Mouse (Mus musculus): ENCODE results near the gene Gm49395.

Gene Gm49395

DNA sequence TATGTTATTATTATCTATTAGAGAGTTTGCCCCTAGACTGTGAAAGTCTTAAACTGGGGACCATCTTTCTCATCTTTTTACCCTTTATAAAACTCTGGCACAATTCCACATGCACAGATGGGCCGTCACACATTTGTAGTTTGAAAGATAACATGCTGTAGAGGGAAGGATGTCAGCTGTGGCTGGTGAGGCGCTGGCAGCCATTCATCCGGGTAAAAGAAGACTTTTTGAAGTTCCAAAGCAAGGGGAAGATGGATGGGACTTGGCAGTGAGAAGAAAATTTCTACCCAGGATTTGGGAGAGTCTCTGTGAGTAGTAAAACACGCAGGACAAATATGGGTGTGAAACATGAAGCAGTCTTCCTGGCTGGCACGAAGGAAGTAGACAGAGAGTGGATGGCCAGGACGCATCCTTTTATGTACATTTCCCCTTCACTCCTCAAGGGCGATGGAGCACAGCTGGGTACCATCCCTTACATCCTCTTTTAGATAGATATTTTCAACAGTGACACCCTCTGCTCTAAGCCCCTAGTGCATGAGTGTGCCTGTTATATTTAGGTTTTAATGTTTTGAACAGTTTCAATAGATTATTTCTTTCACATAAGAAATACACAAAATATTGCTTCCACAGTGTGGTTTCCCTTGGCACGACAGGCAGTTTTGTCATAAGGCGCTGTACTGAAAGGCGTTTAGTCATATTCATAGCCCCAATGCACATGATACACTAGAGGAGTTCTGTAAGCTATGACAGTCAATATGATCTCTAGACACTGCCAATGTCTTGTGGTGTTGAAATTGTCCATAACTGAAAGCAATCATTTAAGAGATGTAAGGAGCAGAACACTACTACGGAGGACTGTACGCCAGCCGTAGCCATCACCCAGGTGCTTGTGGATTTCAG, 50.8 kb downstream of the Gm49395 start:
- DNase-seq = no peak

DNA sequence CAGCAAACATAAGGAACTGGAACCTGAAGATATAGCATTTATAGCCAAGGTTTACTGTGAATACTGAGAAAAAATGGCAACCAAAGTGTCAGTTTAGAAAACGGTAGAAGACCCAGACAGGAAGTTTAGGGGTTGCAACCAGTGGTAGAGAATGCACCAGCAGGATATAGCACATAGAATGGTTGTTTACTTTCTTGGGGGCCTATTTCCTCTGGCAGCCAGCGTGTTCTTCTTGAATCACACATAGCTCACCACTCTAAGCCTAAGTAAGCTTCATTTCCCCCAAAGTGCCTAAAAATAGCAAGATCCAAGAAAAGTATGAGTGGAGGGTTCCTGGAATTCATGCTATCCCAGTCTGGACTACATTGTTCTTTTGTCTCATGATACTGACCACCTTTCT, 59.1 kb downstream of the Gm49395 start:
- no peak for DNase-seq

DNA sequence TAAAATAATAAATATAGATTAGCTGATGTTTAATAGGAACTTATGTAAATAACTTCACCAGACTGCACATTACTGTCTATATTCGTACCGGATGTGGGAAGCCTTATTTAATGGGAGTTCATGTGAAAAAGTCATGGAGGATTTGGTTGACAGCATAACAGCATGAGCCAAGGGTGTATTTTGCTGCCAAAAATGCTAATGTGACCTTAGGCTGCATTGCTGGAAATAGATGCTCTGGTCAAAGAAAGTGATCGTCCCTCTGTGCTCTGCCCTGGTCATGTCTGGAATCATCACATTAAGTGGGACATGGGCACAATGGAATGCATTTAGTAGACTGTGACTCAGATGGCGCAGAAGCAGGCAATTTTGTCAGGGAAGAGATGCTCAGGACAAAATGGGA, 64.4 kb downstream of the Gm49395 start:
- DNase-seq = peak; percentile 55

DNA sequence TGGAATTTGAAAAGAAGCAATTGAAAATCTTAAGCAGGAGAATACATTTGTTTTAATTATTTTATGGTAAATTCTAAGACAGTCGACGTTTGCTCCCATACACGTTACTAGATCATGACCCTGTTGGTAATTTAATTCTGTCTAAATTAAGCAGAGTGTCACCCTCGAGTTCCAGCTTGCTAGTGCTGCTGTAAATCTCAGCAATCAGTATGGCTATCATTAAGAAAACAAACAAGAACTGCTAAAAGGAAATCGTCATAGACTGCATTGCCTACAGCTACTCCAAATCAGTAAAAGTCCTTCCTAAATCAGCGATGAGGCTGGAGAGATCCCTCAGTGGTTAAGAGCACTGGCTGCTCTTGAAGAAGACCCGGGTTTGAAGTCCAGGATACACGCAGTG, 66.3 kb downstream of the Gm49395 start:
- DNase-seq = no peak

DNA sequence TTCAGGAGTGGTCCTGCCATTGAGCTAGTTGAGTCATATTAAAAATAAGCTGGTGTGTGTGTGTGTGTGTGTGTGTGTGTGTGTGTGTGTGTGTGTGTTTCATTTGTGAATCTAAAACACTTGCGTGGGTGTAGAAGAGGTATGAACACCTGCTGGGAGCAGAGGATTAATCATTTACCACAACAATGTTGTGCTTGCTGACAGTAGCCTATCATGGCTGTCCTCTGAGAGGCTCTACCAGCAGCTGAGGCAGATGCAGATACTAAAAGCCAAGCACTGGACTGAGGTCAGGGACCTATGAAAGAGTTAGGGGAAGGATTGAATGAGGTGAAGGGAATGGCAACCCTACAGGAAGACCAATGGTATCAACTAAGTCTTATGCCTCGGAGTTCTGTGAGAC, 68.6 kb downstream of the Gm49395 start:
- peak; percentile 60 for DNase-seq

DNA sequence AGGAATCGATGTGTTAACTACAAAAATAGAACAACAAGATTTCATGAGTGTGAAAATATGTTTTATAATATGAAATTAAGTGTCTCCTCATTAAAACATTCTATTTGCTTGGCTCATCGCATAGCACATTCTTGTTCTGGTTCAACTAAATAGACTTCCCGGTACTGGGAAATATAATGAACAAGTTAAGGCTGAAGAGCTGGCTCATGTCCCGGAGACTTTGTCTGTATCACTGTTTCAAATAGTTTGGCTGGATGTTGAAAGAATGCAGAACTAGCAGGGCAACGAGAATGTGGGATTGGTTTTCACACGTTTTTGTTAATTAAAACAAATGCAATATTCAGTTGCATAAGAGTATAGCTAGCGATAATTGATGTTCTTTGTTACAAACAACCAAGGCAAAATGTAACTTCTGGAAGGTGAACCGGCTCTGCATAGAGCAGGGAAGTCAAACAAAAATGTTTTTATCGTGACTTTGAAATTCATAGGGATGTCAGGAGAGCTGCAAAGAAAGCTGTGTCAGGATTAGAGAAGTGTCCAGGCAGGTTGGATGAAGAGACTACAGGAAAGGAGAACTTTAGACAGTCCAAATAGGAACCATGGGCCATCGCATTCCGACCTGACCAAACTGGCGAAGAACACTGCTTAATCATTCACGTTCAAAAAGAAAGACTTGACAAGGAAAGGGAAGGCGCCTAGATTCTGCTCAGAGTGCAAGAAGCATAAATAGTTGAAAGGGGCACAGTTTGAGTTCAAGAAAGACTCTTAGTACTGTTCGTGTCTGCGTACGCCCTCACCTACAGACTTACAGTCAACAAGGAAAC, 70.3 kb downstream of the Gm49395 start:
- peak; percentile 92 for DNase-seq

DNA sequence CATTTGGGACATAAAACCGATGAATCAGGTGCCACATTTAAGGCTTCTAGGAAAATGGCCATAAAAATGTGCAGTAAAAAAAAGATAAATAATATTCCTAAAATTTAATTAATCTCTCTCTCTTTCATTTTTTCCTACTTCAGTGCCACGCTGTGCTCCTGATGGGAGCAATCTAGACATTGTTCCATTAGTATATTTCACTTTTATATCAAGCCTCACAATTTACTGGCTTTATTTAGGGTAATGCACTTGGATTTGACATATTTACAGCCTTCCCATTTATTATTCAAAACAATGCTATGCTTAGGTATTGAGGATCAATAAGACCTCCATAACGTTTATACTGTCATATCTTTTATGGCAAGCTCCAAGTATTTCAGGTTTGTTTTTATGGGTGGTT, 76.3 kb downstream of the Gm49395 start:
- no peak for DNase-seq

DNA sequence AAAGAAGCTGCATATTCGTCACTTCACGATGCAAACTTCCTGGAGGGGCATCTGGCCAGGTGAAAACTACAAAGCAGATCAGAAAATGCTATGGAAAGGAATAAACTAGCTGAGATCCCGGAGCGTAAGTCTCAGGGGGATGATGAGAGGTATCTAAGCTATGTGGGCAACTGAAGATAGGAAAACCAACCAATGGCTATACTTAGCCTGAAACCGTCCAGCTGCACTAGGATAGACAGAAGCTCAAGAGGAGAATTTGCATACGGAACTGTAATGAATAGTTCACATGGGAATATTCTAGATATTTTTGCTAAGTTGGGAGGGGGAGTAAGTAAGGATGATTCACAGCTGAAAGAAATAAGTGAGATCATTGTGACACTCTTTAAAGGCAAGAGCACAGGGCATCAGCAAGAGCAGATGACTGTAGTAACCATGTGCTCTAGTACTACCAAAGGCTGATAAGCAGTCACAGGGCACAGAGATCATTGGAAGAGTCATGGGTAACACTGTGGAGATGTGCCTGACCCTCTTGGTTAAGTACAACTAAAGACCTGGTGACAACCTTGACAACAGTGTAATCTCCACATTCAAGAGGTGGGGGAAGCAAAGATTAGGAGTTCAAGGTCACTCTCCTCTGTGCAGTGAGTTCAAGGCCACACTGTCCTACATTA, 79.5 kb downstream of the Gm49395 start:
- DNase-seq = no peak

DNA sequence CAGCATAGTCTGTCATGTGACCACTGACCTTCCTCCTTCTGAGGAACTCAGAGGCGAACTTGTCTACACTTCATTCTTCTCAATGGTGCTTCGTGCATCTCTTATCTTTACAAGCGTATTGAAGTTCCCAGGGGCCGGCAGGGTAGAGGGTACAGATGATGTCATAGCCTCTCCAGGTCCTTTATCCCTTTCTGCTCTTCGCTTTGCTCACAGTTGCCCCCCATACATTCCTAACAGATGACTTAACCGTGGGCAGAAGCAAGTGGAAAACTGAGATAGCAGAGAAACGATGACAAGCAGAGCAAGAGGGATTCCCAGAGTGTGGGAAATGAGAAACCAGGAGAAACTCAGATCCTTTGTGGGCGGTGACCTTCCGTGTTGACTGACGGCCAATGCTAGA, 80.3 kb downstream of the Gm49395 start:
- DNase-seq = no peak

DNA sequence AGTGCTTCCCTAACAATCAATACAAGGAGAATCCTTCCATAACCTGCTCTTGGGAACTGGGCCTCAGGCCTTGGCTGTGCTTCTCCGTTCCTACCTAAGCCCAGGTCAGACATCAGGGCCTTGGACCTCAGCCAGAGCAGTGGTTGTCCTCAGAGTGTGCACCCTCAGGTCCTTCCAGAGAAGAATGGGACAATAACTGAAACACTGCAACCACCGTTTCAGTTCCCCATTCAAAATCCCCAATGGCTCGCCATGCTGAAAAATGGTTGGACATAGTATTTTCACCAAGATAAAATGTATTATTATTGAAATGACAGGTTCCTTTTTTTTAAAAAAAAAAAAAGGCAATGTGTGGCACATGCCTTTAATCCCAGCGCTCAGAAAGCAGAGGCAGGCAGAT, 81.0 kb downstream of the Gm49395 start:
- no peak for DNase-seq

DNA sequence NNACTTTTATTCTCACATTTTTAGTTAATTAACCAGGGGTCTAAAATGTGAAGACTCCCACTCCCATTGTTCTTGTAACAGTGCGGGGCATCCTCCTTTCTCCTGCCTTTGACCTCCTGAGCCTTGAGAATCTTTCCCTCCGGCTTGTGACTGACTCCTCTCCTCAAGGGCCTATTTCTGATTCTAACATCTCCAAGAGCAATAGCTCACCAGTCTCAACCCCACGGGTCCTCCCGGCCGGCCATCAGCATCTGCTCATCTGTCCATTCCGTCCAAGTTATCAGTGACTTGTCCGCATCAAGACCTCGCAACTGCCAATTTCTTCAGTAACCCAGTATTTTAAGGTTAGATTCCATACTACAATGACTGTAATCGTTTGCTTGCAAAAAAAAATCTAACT, 84.2 kb downstream of the Gm49395 start:
- DNase-seq = no peak

DNA sequence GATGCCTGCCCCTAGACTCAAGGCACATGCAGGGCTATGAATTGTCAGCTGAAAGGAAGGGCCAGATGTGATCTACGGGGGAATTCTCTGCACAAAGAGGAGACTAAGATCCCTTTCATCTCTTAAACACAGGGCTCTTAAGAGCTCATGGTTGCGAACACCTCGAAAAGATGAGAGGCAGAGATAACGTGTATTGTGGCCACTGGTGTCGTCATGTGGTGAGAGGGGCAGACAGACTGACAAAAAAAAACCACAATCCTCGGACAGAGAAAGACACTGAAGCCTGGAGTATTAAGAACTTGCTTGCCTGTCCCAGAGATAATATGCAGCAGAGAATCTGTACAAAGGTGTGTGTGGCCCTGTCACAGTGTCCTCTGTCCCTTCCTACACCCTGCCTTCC, 90.2 kb downstream of the Gm49395 start:
- no peak for DNase-seq

DNA sequence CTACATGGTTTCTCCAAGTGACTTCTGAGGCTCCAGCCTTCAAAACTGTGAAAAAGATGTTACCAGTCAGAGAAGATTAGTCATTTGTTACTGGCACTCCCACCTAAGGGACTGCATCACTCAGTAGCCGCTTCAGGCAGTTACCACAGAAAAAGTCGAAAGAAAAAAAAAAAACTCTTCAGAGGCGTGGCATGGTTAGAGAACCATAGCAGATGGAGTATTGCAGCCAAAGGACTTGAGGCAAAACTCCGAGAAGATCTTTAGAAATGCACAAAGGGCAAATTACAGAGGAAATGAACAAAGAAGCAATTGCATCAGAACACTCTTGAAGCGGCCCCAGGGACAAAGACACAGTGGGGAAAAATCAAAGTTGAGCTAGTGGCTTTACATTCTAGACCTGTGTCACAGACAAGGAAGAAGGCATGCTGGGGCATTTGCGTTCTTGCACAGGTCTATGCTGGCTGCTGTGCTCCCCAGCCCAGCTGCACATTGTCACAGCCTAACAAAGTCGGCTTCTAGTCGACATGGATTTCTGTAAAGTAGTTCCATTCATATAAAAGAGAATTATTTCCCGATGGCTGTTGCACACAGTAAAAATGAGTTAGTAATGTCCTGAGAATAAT, 95.4 kb downstream of the Gm49395 start:
- DNase-seq = no peak

DNA sequence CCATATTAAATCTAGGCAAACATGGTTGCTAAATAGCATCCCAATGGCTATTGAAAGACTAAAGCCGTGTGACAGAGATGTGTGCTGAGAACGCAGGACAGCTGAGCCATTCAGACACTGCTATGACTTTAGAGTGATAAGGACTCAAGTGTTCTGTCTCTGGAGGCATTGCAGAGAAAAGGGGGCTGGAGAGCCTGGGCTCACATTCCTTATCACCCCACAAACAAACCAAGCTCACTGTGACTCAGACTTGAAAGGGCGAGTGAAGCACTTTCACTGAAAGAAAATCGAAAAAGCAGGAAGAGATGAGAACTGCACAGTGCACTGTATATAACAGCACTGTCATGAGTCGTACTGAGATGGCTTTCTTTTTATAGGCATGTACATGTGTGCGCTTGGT, 96.4 kb downstream of the Gm49395 start:
- no peak for DNase-seq

DNA sequence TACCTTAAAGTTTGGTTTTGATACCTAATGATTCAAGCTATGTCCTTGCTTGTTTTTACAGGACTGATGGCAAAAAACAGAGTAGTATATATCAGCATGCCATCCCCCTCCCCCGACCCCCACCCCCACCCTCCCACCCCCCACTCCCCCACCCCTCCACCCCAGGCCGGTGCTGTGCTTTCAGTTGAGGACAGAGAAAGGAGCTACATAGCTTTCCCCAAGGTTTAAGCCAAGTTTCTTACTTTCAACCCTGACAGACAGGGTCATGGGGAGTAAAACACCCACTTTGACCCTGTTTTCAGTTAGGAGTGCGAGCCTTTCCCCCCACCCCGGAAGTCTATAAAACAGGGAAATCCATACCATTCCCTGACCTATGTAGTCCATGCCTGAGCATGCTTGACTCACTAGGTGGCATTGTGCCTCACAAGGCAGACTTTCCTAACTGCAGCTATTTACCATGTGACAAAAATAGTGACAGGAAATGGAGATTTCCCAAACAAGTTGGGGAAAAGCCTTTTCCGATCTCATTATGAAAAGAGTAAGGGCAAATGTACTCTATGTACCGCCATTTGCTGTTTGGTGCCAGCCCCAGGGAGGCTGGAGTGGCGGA, 98.2 kb downstream of the Gm49395 start:
- peak; percentile 22 for DNase-seq

DNA sequence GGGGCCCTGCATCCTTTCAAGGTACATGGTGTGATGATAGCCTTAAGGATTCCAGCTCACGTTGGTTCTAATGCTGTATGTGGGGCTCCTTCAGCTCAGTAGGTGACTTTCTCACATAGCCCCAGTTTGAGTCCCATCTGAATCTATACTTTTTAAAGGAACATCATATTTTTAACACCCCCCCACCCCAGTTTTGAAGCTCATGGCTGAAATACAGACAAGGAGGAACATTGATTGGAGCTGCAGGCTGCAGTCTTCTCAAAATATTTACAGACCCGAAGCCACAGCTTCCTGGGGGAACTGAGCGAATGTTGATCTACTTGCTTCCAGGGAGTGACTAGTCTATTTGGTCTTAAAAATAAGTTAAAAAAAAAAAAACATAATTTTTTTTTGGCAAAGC, 98.9 kb downstream of the Gm49395 start:
- DNase-seq = no peak

DNA sequence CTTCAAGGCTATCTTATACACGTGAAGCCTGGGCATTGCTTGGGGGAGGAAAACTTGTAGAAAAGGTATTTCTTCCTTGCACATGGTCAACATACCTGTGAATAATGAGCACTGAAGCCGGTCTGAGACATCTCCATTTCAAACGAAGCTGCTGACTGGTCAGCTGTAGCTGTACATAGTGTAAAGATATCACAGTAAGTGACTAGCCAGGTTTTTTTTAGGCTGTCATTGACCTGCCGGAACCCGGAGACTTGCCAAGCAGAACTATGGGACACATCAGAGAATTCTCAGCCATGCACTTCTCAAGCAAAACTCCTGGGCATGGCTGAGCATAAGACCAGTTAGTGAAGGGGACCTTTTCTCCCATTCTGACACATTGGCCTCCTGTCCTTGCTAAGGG, 99.6 kb downstream of the Gm49395 start:
- no peak for DNase-seq

DNA sequence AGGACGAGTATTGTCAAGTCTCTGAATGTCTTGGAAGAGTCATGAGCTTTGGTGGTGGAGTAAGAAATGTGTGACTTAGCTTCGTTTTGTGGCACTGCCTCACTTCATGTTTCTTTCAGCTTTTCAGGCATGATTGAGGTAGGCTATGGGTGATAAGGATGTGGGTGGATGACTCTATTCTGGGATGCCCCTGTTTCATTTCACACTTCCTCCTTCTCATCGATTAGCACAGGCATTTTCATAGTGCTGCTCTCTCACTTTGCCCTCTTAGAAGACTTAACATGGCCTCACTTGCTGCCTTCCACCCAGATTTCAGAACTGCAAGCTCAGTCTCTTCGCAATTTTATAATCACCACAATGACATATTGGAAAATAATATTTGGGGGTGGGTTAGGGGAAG, 102.1 kb downstream of the Gm49395 start:
- no peak for DNase-seq

DNA sequence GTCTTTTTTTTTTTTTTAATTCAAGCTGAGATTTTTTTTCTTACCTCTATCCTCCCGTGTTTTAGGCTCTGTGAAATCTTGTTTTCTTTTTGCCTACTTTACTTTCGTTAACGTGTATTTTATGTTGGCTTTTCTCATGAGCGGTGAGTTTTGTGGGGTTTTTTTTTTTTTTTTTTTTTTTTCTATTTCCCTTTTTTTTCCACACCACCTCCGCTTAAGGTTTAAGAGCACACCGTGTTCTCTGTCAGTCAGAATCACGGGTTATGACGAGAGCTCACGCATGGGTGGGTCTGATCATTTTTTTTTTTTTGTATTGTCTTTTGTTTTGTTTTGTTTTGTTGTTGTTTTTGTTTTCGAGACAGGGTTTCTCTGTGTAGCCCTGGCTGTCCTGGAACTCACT, 103.6 kb downstream of the Gm49395 start:
- no peak for DNase-seq

DNA sequence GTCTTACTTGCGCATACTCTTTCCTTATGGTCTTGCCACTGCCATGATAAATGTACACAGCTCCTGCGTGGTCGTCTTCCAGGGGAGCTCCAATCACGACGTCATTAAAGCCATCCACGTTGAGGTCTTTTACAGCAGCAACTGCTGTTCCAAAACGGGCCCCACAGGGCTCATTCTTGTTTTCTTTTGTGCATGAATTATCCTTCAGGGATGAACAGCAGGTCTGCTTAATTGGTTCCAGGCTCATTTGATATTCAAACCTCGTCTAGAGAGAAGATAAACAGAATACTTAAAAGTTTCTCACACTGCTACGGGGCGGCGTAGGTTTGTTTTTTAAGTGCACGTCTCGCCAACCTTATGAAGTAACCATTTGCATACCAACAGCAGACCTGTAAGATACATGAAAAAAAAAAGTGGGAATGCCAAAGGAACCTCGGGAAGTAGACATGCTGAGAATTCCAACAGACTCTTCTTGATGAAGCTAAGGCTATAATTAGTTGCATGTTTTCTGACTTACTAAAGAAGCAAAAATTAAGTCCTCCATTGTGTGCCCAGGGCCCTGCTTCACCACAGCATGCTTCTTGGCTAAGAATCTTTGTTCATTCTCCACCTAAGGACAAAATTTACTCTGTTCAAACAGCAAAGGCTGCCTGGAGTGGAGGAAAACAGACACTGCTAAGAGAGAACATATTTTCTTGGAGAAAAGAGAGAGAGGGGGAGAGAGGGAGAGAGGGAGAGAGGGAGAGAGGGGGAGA, 109.3 kb downstream of the Gm49395 start:
- no peak for DNase-seq

DNA sequence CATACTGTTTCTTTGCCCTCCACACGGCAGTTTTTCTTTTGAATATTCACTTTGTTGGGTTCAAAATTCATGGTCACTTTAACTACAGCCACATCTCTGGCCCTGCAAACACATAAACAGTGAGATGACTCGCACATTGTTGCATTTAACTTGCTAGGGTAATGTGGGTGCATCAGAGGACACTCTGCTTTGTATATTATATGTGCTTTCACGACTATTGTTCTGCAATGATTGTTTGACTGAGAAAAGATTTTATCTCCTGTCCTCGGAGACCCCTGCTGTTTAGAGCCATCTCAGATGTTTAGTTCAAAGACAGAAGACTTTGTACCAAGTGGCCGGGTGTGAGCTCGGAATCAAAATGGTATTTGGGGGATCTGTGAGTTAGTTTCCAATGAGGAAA, 114.1 kb downstream of the Gm49395 start:
- no peak for DNase-seq

DNA sequence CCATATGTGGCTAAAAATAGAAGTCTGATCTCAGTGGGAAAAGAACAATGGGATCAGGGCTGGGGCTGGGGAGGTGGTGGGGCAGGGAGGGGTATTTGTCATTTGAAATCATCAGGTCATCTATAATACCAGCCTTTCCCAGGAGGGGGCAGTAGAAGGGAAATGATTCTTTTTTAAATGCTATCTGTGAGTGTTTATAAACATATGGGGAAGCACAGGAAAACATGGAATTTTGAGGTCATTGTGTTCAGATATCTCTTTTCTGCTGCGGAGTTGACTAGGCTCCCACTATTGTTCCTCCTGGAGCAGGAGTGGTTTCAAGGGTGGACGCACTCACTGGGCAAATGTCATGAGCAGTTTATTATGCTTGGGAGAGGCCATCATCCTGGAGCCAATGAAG, 114.6 kb downstream of the Gm49395 start:
- peak; percentile 72 for DNase-seq
